Mouse (Mus musculus): ENCODE measurements around the gene Tdp2. TPM values are rescaled to one million over a fixed set of nuclear protein-coding genes. Genes with fewer than 3 reads are reported as not detected.

Gene Tdp2
- 58.5 and 66.2 TPM in 2 replicates for polyA plus RNA-seq (2012; rRNA removed)

DNA sequence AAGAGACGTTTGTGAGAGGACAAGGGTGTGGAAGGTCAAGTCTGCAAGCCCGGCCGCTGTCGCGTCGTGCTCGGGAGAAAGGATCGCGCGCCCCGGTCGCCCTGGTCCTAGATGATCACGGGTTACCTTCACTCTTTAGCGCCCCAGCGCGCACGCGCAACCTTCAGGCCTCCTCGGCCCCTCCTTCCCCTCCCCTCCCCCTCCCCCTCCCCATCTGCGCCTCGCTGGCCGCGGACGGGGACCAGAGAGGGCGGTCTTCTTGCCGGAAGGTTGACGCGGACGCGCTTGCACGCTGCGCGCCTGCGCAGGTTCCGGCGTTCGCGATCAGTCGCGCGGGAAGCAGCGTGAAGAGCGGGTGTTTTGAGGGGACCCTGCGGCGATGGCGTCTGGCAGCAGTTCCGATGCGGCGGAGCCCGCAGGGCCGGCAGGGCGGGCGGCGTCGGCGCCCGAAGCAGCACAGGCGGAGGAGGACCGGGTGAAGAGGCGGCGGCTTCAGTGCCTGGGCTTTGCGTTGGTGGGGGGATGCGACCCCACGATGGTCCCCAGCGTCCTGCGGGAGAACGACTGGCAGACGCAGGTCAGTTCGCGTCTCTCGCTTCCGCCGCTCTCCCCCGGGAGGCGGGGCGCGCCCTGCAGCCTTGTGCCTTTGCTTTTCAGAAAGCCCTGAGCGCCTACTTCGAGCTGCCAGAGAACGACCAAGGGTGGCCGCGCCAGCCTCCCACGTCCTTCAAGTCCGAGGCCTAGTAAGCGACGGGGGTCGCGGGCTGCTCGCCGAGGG lies at the start of gene Tdp2, which contains the start of gene Acot13:
Gene Tdp2 (plus strand): TSS at position 327 of the 778 bp plus-strand sequence.
Gene Acot13 (minus strand): TSS at position 188 of the 778 bp plus-strand sequence.

DNA sequence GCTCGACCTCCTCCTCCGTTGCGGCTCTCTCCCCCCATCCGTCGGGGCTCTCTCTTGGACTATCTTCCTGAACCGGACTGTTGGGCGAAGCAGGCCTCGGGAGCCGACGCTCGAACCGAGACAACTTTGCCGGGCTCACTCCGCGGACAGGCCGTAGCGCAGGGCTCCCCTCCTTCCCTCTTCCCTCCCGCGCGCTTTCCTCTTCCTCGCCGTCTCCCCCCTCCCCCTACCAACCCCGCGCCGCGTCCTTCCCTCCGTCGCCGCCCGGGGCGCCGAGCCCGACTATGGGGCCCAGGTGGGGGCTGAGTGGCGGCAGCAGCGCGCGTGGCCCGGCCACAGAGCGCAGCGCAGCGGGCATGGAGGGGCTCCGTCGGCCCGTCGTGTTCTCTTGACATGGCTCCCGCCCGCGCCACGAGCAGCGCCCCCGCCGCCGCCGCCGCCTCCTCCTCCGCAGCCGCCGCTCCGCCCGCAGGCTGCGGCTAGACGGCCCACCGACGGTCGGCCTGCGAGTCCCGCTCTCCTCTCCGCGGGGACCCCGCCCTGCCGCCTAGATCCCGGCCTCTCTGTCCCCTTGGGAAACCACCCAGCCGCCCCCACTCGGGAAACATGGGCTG lies 30.1 kb upstream of the Tdp2 start, which contains the start of gene BC005537:
Gene BC005537 (plus strand): TSS at position 350 of the 614 bp plus-strand sequence.

DNA sequence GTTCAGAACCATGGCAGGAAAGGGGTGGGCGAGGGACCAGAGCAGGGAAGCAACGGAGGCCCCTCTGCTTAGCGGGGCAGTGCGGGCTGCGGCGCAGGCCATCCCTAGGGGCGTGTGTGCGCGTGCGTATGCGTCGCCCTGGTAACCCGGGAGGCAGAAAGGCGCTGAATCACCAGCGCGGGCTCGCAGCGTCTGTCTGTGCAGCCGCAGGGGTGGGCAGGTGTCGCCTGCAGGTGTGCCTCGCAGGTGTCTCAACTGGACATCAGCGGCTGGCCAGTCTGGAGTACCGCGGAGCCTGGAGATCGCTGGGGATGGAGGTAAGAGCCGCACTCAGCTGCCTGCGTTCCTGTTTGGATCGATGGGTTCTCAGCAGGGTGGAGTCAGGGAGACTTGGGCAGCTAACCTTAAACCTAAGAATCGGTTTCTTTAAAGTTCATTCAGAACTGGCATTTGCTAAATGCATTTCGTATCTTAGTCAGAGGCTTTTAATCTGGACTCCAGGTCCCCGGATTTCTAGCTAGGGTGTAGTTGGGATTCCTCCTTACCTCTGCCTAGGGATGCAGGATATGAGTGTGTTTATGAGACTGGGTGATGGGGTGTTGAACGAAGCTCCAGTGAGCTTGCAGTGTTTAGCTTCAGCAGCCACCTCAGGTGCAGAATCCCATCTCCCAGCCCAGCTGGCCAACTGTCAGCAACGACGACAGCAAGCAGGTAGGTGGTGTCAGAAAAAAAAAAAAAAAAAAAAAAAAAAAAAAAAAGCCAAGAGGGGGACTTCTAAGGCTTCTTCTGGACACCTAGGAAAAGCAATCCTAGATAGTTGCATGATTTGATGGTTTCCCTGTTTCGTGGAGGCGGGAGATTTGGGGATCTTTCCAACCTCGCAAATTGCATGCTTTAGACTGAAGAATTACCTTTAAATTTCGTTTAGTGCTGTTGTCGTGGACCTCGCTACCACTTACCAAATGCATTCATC lies 13.8 kb downstream of the Tdp2 start, which contains the start of gene D130043K22Rik:
Gene D130043K22Rik (plus strand): TSS at position 153 of the 973 bp plus-strand sequence.

Other genes starting within 250 kb of the Tdp2 start
- gene Ripor2, start 249.5 kb upstream of the Tdp2 start, polyA plus RNA-seq (2012; rRNA removed): 21.5 and 23.7 TPM in 2 replicates
- gene Armh2, start 90.4 kb upstream of the Tdp2 start, polyA plus RNA-seq (2012; rRNA removed): 0.09 TPM in 1 of 2 replicates, not detected in the other
- gene Gmnn, start 69.8 kb upstream of the Tdp2 start, polyA plus RNA-seq (2012; rRNA removed): 25.7 and 30.2 TPM in 2 replicates
- gene BC005537, start 30.0 kb upstream of the Tdp2 start, polyA plus RNA-seq (2012; rRNA removed): 118 and 133 TPM in 2 replicates
- gene Acot13, start 139 bp upstream of the Tdp2 start, polyA plus RNA-seq (2012; rRNA removed): 34.1 and 36.9 TPM in 2 replicates
- 2.0 and 2.6 TPM in 2 replicates for gene D130043K22Rik, start 13.5 kb downstream of the Tdp2 start, polyA plus RNA-seq (2012; rRNA removed)
- gene Aldh5a1, start 106.0 kb downstream of the Tdp2 start, polyA plus RNA-seq (2012; rRNA removed): 12.9 and 13.1 TPM in 2 replicates
- 1.9 and 2.1 TPM in 2 replicates for gene Gpld1, start 111.5 kb downstream of the Tdp2 start, polyA plus RNA-seq (2012; rRNA removed)
- gene Mrs2, start 188.7 kb downstream of the Tdp2 start, polyA plus RNA-seq (2012; rRNA removed): 34.5 and 35.4 TPM in 2 replicates
- 3.1 and 3.2 TPM in 2 replicates for gene Dcdc2a, start 224.3 kb downstream of the Tdp2 start, polyA plus RNA-seq (2012; rRNA removed)